Mouse (Mus musculus): Measurements from ENCODE around the gene Bcl2a1a. TPM values are rescaled to one million over a fixed set of nuclear protein-coding genes. Genes with fewer than 3 reads are reported as not detected.
"Not testable (repeated sequence)": the region's sequence is repeated elsewhere in the genome, so short reads cannot be mapped to it uniquely, and the experiment has no call there.

The Bcl2a1a gene
- total RNA-seq (2021): not detected
- long read RNA-seq, experiment 1: 0 reads
- long read RNA-seq, experiment 2: 0 reads

DNA sequence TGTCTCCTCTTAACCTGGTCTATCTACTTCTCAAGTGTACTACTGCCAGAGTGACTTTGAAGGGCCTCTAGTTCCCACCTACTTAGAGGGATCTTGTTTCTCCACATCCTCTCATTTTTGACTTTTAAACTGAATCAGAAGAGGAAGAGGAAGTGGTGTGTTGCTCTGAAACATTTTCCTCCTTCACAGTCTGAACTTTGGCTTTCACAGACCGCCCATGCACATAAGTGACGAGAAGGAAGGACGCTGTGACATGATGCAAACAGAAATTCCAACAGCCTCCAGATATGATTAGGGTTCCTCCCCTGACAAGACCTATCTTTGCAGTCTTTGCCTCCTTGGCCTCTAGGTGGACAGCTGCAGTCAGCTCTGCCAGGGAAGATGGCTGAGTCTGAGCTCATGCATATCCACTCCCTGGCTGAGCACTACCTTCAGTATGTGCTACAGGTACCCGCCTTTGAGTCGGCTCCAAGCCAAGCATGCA lies at the start of gene Bcl2a1a:
TSS of gene Bcl2a1a (plus strand) at position 231 of the 484 bp plus-strand sequence.
- DNase-seq (ENCODE audit: low spot score): not testable (repeated sequence)

DNA sequence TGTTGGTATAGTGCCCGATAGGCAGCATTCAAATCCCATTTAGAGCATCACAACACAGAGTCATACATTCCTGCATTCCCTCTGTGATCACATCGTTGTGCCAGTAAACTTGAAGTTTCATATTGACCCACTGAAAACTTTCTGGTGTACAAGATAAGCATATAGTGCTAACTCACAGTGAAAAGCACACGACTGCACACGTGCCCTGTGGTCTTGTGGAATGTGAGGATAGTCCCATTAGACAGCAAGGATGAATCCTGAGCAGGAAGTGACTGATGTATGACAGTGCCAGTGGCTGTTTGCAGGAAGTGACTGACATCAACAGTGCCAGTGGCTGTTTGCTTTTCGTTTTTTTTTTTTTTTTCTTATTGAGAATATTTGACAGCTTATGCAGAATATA lies 40.1 kb upstream of the Bcl2a1a start:
- DNase-seq (ENCODE audit: low spot score): not testable (repeated sequence)

GRCm38 (mm10) chr9:88938312-88938711 lies 18.4 kb upstream of the Bcl2a1a start:
- DNase-seq (ENCODE audit: low spot score): not testable (repeated sequence)

GRCm38 (mm10) chr9:88951466-88951865 lies 5.2 kb upstream of the Bcl2a1a start:
- not testable (repeated sequence) for DNase-seq (ENCODE audit: low spot score)

- not testable (repeated sequence) for DNase-seq (ENCODE audit: low spot score)
These were observed 3.5 kb upstream of the Bcl2a1a start for GRCm38 (mm10) chr9:88953151-88953550.

GRCm38 (mm10) chr9:88955224-88955623 lies 1.5 kb upstream of the Bcl2a1a start:
- DNase-seq (ENCODE audit: low spot score): not testable (repeated sequence)

DNA sequence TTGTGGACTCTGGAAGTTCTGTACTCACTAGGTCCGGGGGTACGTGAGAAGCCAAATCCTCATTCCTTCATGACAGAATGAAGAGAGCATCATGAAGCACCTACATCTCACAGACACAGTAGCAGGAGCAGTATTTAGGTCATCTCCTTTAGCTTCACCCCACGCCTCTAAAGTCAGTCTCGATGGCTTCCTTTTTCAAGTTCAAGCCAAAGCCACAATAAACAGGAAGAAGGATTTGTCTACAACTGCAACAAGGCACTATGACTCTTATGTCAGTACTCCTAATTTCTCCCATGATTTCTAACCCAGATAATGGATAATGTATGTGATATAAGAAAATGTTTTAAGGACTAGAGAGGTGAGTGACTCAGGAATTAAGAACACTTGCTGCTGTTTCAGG lies 665 bp upstream of the Bcl2a1a start:
- not testable (repeated sequence) for DNase-seq (ENCODE audit: low spot score)

DNA sequence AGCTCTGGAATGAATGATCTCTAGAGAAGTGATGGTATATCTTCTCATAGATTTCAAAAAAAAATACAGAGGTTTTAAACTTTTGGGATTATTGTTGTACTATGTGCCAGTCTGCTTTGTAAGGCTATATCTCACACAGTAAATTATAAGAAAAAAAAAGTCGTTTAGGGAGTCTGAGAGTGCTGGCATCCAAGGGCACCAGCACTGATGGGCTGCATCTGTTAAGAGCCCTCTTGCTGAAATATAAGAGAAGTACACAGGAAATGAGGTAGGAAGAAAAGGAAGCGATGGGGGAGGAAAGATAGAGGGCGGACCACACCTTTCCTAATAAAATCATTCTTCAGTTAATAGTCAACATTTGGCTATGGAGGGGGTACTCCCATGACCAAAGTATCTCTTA lies 2.2 kb downstream of the Bcl2a1a start:
- no peak for DNase-seq (ENCODE audit: low spot score)

DNA sequence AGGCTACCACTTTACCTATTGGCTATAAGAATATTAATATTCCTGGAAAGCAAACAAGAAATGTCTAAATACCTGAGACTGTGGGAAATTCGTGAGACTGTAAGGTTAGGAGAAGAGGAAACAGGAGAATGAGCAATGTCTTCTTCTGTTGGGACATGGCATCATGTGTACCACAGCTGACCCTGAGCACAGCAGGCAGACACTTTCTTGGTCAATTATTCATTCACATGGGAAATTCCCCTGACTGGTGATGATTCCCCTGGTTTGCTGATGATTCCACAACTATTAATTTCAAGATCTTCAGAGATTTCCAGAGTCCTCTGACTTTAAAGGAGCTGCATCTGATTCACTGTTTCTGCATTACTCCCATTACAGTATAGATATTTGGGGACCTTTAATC lies 3.3 kb downstream of the Bcl2a1a start:
- DNase-seq (ENCODE audit: low spot score): not testable (repeated sequence)

GRCm38 (mm10) chr9:88966462-88966861 lies 9.8 kb downstream of the Bcl2a1a start:
- DNase-seq (ENCODE audit: low spot score): not testable (repeated sequence)

- not testable (repeated sequence) for DNase-seq (ENCODE audit: low spot score)
These were observed 12.8 kb downstream of the Bcl2a1a start for GRCm38 (mm10) chr9:88969502-88969901.

GRCm38 (mm10) chr9:88976875-88977274 lies 20.2 kb downstream of the Bcl2a1a start:
- not testable (repeated sequence) for DNase-seq (ENCODE audit: low spot score)

DNA sequence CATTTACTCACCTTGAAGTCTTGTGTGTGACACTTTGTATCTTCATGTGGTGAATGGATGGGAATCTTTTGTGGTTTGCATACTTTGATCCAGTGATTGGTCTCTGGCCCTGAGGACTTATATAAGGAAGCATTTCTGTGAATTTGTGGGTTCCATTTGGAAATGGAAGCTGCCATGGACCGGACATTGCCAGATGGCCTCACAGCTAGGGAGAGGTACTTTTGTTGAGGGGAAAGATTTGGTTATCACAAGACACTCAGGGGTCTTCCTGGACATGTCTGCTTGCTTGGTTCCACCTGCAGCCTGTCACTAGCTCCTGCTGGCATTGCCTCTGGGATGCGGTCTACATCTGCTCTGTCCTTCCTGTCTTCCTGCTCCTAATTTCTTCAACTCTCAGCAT lies 23.1 kb downstream of the Bcl2a1a start:
- DNase-seq (ENCODE audit: low spot score): not testable (repeated sequence)

DNA sequence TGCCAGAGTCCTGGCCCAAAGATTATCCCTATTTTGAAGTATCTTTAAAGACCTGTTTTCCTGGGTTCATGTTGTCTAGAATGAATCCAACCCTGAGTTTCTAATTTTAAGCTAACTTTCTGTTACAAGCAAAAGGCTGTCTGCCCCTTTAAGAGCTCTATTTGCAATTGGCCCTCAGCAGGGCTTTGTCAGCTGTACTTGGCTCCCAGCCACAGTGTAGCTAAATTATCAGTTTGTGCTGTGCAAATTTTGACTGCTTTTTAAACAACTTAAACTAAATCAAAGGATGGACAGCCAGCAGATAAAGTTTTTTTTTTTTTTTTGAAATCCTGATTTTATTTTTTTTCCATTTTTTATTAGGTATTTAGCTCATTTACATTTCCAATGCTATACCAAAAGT lies 44.8 kb downstream of the Bcl2a1a start:
- not testable (repeated sequence) for DNase-seq (ENCODE audit: low spot score)

Other genes with a start within 250 kb of the Bcl2a1a start
- 10 to 100 TPM; 10.2 to 13.7 TPM for gene Mthfsl, start 236.6 kb upstream of the Bcl2a1a start, total RNA-seq (2021)
- gene Bcl2a1d, start 225.0 kb upstream of the Bcl2a1a start, total RNA-seq (2021): under 1 TPM in 1 of 2 experiments, not detected in 1; 0.33 TPM
- not detected for gene Trim43c, start 117.7 kb upstream of the Bcl2a1a start, total RNA-seq (2021)
- gene Trim43b, start 135.9 kb downstream of the Bcl2a1a start, total RNA-seq (2021): not detected
- not detected for gene Bcl2a1b, start 242.3 kb downstream of the Bcl2a1a start, total RNA-seq (2021)
- gene Gm29094, start 242.5 kb downstream of the Bcl2a1a start, total RNA-seq (2021): not detected